Mouse (Mus musculus): ENCODE results near the gene Fgfr2. TPM values are rescaled to one million over a fixed set of nuclear protein-coding genes. Genes with fewer than 3 reads are reported as not detected.

Fgfr2 gene
- polyA plus RNA-seq, 1 experiment from 2014 or later, result 67.0 TPM

- Histone ChIP-seq H3K4me1 (replicated peaks) (peaks cover 20% of the 10 kb centered on the region), H3K4me2 (replicated peaks) (no peak overlapping the region), H3K27me3 (replicated peaks) (no peaks in the 10 kb centered on the region), H3K36me3 (no peaks in the 10 kb centered on the region), H3K27ac (no peak overlapping the region), H3K4me3 (replicated peaks) (no peak overlapping the region), H3K9ac (no peak overlapping the region), H3K9me3 (no peaks in the 10 kb centered on the region)
- WGBS, result 36% methylated on average over 7 of the region's 7 CpGs
- ATAC-seq, result no peak
These were observed 2473.9 kb downstream of the Fgfr2 start for GRCm38 (mm10) chr7:130649257-130649656.

GRCm38 (mm10) chr7:130648061-130648460 is 2475.1 kb downstream of the Fgfr2 start:
- no peak overlapping the region for H3K9ac ChIP-seq

DNA sequence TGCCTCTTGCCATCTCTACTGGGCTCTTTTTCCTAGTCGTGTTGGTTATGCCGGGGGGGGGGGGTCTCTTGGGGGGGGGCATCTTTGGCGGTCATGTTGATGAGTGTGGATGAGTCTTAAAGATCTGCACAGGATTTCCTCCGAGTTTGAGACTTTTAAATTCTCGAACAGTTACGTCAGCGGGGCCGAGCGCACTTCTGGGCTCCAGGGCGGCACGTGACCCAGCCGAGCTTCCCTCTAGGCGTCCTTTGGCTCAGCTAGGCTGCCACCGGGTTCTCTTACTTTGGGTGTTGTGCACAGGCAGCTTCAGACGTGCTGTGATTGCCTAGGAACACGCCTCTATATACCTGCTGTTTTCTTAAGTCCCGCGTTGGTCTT is 2476.4 kb downstream of the Fgfr2 start:
- peak; percentile 72 for ATAC-seq

More at GRCm38 (mm10) chr7:130648061-130648460, 2475.1 kb downstream of the Fgfr2 start:
- H3K4me1 ChIP-seq (replicated peaks), result peaks cover 17% of the 10 kb centered on the region
- no peak overlapping the region for H3K27ac ChIP-seq
- no peaks in the 10 kb centered on the region for H3K27me3 ChIP-seq (replicated peaks)
- 77% methylated on average over 4 of the region's 4 CpGs for WGBS
- ATAC-seq, result no peak
- H3K4me3 ChIP-seq (replicated peaks), result no peak overlapping the region; the same call in 1 of the 2 replicates
- peak overlapping the region; percentile 91 for H3K4me2 ChIP-seq (replicated peaks)
- H3K36me3 ChIP-seq, result no peaks in the 10 kb centered on the region
- H3K9me3 ChIP-seq, result no peaks in the 10 kb centered on the region

DNA sequence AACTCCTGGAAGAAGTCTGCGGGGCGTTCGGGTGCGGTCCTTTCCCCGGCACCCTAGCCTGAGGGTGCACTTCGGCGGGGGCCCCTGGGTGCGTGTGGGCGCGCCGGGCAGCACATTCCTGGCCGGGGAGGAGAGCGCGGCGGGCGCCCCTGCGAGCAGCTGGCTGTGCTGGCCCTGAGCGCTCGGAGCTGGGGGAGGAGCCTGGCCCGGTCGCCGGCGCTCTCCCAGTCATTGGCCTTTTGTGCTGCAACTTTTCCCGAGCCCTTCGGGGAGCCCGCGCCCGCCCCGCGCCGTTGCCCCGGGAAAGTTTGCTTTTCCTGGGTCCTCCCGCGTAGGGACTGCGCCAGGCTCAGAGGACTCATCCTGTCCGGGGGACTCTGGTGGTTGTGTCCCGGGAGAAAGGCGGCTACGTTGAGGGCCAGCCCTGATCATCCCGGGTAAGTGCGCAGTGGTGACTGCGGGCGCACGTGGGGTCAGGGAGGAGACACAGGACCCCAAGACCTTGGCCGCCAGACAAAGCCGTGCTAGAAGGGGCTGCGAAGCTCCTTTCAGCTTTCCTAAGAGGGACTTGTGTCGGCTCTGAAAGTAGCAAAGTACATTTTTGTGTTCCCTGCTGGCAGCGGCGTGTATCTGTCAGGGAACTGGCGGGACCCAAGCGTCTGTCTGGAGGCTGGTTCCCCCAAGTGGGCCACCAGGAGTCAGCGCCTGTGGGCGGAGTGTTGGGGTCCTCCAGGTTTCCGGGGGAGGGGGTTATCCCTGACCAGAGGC is 2477.0 kb downstream of the Fgfr2 start:
- Histone ChIP-seq H3K4me1 (replicated peaks) (peaks cover 17% of the 10 kb centered on the region), H3K27me3 (replicated peaks) (no peaks in the 10 kb centered on the region), H3K4me3 (replicated peaks) (peak overlapping the region; percentile 59), H3K9ac (peak overlapping the region; percentile 78), H3K36me3 (no peaks in the 10 kb centered on the region), H3K4me2 (replicated peaks) (peak overlapping the region; percentile 91), H3K27ac (peak overlapping the region; percentile 96), H3K9me3 (no peaks in the 10 kb centered on the region)
- ATAC-seq, result peak; percentile 94
- WGBS, result under 1% methylated on average over 54 of the region's 55 CpGs

More for the DNA sequence above, 2476.4 kb downstream of the Fgfr2 start:
- peak overlapping the region; percentile 91 for H3K4me2 ChIP-seq (replicated peaks)
- under 1% methylated on average over 18 of the region's 18 CpGs for WGBS
- H3K36me3 ChIP-seq, result no peaks in the 10 kb centered on the region
- no peaks in the 10 kb centered on the region for H3K9me3 ChIP-seq
- H3K9ac ChIP-seq, result peak overlapping the region; percentile 78
- peaks cover 17% of the 10 kb centered on the region for H3K4me1 ChIP-seq (replicated peaks)
- H3K27me3 ChIP-seq (replicated peaks), result no peaks in the 10 kb centered on the region
- H3K4me3 ChIP-seq (replicated peaks), result peak overlapping the region; percentile 59
- peak overlapping the region; percentile 96 for H3K27ac ChIP-seq

- H3K9me3 ChIP-seq, result no peaks in the 10 kb centered on the region
- H3K9ac ChIP-seq, result peak overlapping the region; percentile 78
- peaks cover 17% of the 10 kb centered on the region for H3K4me1 ChIP-seq (replicated peaks)
- WGBS, result 11% methylated on average over 15 of the region's 15 CpGs
- peak; percentile 78 for ATAC-seq
- peak overlapping the region; percentile 96 for H3K27ac ChIP-seq
- no peaks in the 10 kb centered on the region for H3K36me3 ChIP-seq
- peak overlapping the region; percentile 59 for H3K4me3 ChIP-seq (replicated peaks)
- H3K4me2 ChIP-seq (replicated peaks), result peak overlapping the region; percentile 91
- H3K27me3 ChIP-seq (replicated peaks), result no peaks in the 10 kb centered on the region
These were observed 2477.7 kb downstream of the Fgfr2 start for GRCm38 (mm10) chr7:130645332-130645993.

- no peaks in the 10 kb centered on the region for H3K9me3 ChIP-seq
- no peak overlapping the region for H3K4me2 ChIP-seq (replicated peaks)
- WGBS, result 68% methylated on average over 9 of the region's 9 CpGs
- H3K4me3 ChIP-seq (replicated peaks), result no peak overlapping the region
- no peaks in the 10 kb centered on the region for H3K36me3 ChIP-seq
- H3K27ac ChIP-seq, result no peak overlapping the region
- peaks cover 10% of the 10 kb centered on the region; the same call in 1 of the 2 replicates for H3K4me1 ChIP-seq (replicated peaks)
- H3K27me3 ChIP-seq (replicated peaks), result no peaks in the 10 kb centered on the region
- no peak for ATAC-seq
- no peak overlapping the region for H3K9ac ChIP-seq
These were observed 2482.5 kb downstream of the Fgfr2 start for GRCm38 (mm10) chr7:130640681-130641080.

DNA sequence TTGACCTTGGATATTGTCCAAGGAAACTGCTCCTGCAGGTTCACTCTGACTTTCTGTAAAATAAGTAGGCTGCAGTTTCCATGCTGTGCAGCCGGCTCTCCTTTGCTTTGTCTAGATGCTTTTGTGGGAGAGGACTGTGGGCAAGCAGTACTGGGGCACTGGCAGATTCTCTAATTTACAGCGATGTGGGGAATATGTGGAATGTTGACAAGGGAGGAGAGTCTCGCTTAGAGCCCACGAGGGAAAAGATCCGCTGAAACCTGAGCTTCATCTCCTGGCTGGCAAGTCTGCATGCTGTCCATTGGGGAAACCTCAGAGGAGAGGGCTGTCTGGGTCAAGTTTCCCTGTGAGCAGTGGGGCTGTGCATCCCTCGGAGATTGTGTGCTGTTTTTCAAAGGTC is 2485.3 kb downstream of the Fgfr2 start:
- no peak overlapping the region for H3K27ac ChIP-seq
- no peak for ATAC-seq
- no peaks in the 10 kb centered on the region for H3K36me3 ChIP-seq
- H3K4me2 ChIP-seq (replicated peaks), result no peak overlapping the region
- no peaks in the 10 kb centered on the region for H3K27me3 ChIP-seq (replicated peaks)
- WGBS, result 27% methylated on average over 6 of the region's 6 CpGs
- no peak overlapping the region for H3K4me3 ChIP-seq (replicated peaks)
- H3K9me3 ChIP-seq, result no peaks in the 10 kb centered on the region
- no peak overlapping the region for H3K9ac ChIP-seq
- peaks cover 14% of the 10 kb centered on the region for H3K4me1 ChIP-seq (replicated peaks)

GRCm38 (mm10) chr7:130636902-130637301 is 2486.2 kb downstream of the Fgfr2 start:
- H3K4me1 ChIP-seq (replicated peaks), result peaks cover 14% of the 10 kb centered on the region
- no peak overlapping the region for H3K4me2 ChIP-seq (replicated peaks)
- no peak overlapping the region for H3K4me3 ChIP-seq (replicated peaks)
- no peaks in the 10 kb centered on the region for H3K27me3 ChIP-seq (replicated peaks)
- no peak overlapping the region for H3K9ac ChIP-seq
- 81% methylated on average over 4 of the region's 4 CpGs for WGBS
- no peak overlapping the region for H3K27ac ChIP-seq
- H3K9me3 ChIP-seq, result no peaks in the 10 kb centered on the region
- no peaks in the 10 kb centered on the region for H3K36me3 ChIP-seq
- ATAC-seq, result no peak

GRCm38 (mm10) chr7:130636274-130636673 is 2486.9 kb downstream of the Fgfr2 start:
- Histone ChIP-seq H3K9ac (no peak overlapping the region), H3K36me3 (no peaks in the 10 kb centered on the region), H3K4me1 (replicated peaks) (peaks cover 16% of the 10 kb centered on the region), H3K27me3 (replicated peaks) (no peaks in the 10 kb centered on the region), H3K4me3 (replicated peaks) (no peak overlapping the region), H3K9me3 (no peaks in the 10 kb centered on the region), H3K4me2 (replicated peaks) (no peak overlapping the region), H3K27ac (no peak overlapping the region)
- ATAC-seq, result no peak
- WGBS, result 80% methylated on average over 3 of the region's 3 CpGs

GRCm38 (mm10) chr7:130635212-130635611 is 2487.9 kb downstream of the Fgfr2 start:
- Histone ChIP-seq H3K36me3 (no peaks in the 10 kb centered on the region), H3K27ac (no peak overlapping the region), H3K4me2 (replicated peaks) (no peak overlapping the region), H3K9me3 (no peaks in the 10 kb centered on the region), H3K4me1 (replicated peaks) (peaks cover 16% of the 10 kb centered on the region), H3K4me3 (replicated peaks) (no peak overlapping the region), H3K27me3 (replicated peaks) (no peaks in the 10 kb centered on the region), H3K9ac (no peak overlapping the region)
- ATAC-seq, result no peak
- 41% methylated on average over 7 of the region's 7 CpGs for WGBS

GRCm38 (mm10) chr7:130634259-130634871 is 2488.8 kb downstream of the Fgfr2 start:
- H3K9me3 ChIP-seq, result no peaks in the 10 kb centered on the region

GRCm38 (mm10) chr7:130632379-130632732 is 2490.8 kb downstream of the Fgfr2 start:
- peaks cover 7% of the 10 kb centered on the region for H3K4me1 ChIP-seq (replicated peaks)
- H3K9ac ChIP-seq, result no peak overlapping the region
- no peak for ATAC-seq
- no peak overlapping the region for H3K4me2 ChIP-seq (replicated peaks)
- no peaks in the 10 kb centered on the region for H3K27me3 ChIP-seq (replicated peaks)
- 93% methylated on average over 5 of the region's 5 CpGs for WGBS
- no peaks in the 10 kb centered on the region for H3K36me3 ChIP-seq
- H3K27ac ChIP-seq, result no peak overlapping the region
- H3K4me3 ChIP-seq (replicated peaks), result no peak overlapping the region
- no peaks in the 10 kb centered on the region for H3K9me3 ChIP-seq

More at GRCm38 (mm10) chr7:130634259-130634871, 2488.8 kb downstream of the Fgfr2 start:
- Histone ChIP-seq H3K27ac (no peak overlapping the region), H3K4me1 (replicated peaks) (peaks cover 16% of the 10 kb centered on the region), H3K4me2 (replicated peaks) (no peak overlapping the region), H3K36me3 (no peaks in the 10 kb centered on the region), H3K4me3 (replicated peaks) (no peak overlapping the region), H3K9ac (no peak overlapping the region), H3K27me3 (replicated peaks) (no peaks in the 10 kb centered on the region)
- 68% methylated on average over 4 of the region's 4 CpGs for WGBS
- peak; percentile 89 for ATAC-seq
